Mouse (Mus musculus): ENCODE data around the gene Csmd2. TPM values are rescaled to one million over a fixed set of nuclear protein-coding genes. Genes with fewer than 3 reads are reported as not detected.
A peak's percentile ranks its signal among the peaks of the same experiment; 100 is the strongest.
"Not testable (repeated sequence)": the region's sequence is repeated elsewhere in the genome, so short reads cannot be mapped to it uniquely, and the experiment has no call there.

Csmd2 gene
- polyA plus RNA-seq, 1 experiment from 2014 or later, result 0.45 TPM

DNA sequence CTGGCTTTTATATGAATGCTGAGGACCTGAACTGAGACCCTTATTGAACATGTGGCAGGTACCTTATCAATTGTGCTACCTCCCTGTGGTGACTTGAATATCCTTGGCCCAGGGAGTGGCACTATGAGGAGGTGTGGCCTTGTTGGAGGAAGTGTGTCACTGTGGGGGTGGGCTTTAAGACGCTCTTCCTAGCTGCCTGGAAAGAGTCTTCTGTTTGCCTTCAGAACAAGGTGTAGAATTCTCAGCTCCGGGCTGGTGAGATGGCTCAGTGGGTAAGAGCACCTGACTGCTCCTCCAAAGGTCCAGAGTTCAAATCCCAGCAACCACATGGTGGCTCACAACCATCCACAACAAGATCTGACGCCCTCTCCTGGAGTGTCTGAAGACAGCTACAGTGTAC lies 624.1 kb downstream of the Csmd2 start:
- not testable (repeated sequence) for H3K36me3 ChIP-seq (ENCODE audit: control insufficient read depth, insufficient read depth, low read length); H3K27me3 ChIP-seq (replicated peaks; ENCODE audit: control insufficient read depth, insufficient read depth, low read length); H3K27ac ChIP-seq (replicated peaks; ENCODE audit: low read depth, low read length); H3K4me2 ChIP-seq (ENCODE audit: low read depth, low read length); H3K9me3 ChIP-seq (ENCODE audit: control insufficient read depth, low read length); ATAC-seq (ENCODE audit: low read depth); H3K4me3 ChIP-seq (ENCODE audit: low read depth, low read length); H3K4me1 ChIP-seq (ENCODE audit: control insufficient read depth, insufficient read depth, low read length); H3K9ac ChIP-seq (ENCODE audit: low read depth, low read length); DNase-seq (ENCODE audit: low spot score)
- WGBS, result 84% methylated on average over 3 of the region's 3 CpGs

DNA sequence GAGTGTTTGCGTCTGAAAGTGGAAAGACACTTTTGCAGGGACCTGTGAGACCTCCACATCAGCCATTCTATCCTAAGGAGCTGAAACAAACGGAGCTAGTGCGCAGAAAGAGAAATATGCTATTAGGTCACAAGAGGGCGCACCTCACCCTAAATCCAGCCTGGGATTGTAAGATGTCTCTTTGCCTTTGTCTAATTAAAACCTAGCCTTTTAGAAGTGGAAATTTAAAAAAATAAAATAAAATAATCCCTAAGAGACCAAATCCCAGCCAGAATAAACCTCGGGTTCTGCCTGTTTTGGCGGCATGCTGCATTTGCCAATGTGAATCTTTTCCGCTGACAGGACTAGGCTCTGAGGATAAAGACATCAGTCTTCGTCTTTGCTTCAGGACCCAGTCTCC lies 625.7 kb downstream of the Csmd2 start:
- Histone ChIP-seq H3K9ac (ENCODE audit: low read depth, low read length) (no peak overlapping the region), H3K4me2 (ENCODE audit: low read depth, low read length) (no peak overlapping the region), H3K36me3 (ENCODE audit: control insufficient read depth, insufficient read depth, low read length) (no peaks in the 10 kb centered on the region), H3K27ac (replicated peaks; ENCODE audit: low read depth, low read length) (no peak overlapping the region), H3K27me3 (replicated peaks; ENCODE audit: control insufficient read depth, insufficient read depth, low read length) (no peaks in the 10 kb centered on the region), H3K4me1 (ENCODE audit: control insufficient read depth, insufficient read depth, low read length) (peaks cover 6% of the 10 kb centered on the region), H3K9me3 (ENCODE audit: control insufficient read depth, low read length) (no peaks in the 10 kb centered on the region), H3K4me3 (ENCODE audit: low read depth, low read length) (no peak overlapping the region)
- 12% methylated on average over 8 of the region's 8 CpGs for WGBS
- no peak for ATAC-seq (ENCODE audit: low read depth)
- peak; percentile 73 for DNase-seq (ENCODE audit: low spot score)

DNA sequence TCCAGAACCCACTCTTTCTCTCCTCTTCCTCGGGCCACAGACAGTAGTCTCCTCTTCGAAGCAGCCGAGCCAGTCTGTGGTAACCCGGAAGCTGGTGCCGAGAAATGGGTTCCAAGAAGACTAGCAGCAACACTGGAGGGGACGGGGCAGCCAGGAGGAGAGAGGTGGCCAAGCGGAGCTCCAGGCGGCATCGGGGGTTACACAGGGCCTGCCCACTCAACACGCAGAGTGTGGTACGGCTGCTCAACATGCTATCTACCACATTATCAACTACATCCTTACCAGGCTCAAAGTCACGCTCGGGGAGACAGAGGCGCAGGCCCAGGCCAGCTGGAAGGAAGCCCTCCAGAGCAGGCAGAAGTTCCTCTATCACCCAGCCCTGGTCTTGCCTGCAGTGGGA lies 628.1 kb downstream of the Csmd2 start:
- H3K4me2 ChIP-seq (ENCODE audit: low read depth, low read length), result no peak overlapping the region
- 88% methylated on average over 14 of the region's 14 CpGs for WGBS
- no peak for ATAC-seq (ENCODE audit: low read depth)
- H3K27me3 ChIP-seq (replicated peaks; ENCODE audit: control insufficient read depth, insufficient read depth, low read length), result no peaks in the 10 kb centered on the region
- no peaks in the 10 kb centered on the region for H3K36me3 ChIP-seq (ENCODE audit: control insufficient read depth, insufficient read depth, low read length)
- no peak for DNase-seq (ENCODE audit: low spot score)
- peaks cover 3% of the 10 kb centered on the region for H3K4me1 ChIP-seq (ENCODE audit: control insufficient read depth, insufficient read depth, low read length)
- no peak overlapping the region for H3K27ac ChIP-seq (replicated peaks; ENCODE audit: low read depth, low read length)
- no peak overlapping the region for H3K4me3 ChIP-seq (ENCODE audit: low read depth, low read length)
- no peak overlapping the region for H3K9ac ChIP-seq (ENCODE audit: low read depth, low read length)
- H3K9me3 ChIP-seq (ENCODE audit: control insufficient read depth, low read length), result no peaks in the 10 kb centered on the region

Other genes starting within 250 kb of the Csmd2 start
- gene CK137956, start 16.9 kb upstream of the Csmd2 start, polyA plus RNA-seq (2014; fragmentation: Nextera tagmentation; extraction: Ambion mirVana), result 0.07 TPM in 1 of 2 replicates, not detected in the other

Data from embryonic facial prominence, embryonic 14.5 days (tissue).